In the genomic region with DNA sequence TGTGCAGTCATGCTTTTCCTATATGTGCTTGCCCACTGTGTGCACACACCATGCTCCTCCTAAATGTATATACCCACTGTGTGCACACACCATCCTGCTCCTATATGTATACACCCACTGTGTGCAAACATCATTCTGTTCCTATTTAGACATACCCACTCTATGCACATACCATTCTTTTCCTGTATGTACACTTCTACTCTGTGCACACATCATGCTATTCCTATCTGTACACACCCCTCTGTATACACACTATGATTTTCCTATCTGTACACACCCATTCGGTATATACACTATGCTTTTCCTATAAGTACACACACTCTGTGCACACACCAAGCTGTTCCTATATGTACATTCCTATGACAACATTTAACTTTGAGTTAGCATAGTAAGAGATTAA, we compare ENCODE assay signal across 12 mouse cellular contexts.
DNase-seq lines count a peak whose midpoint lies in the region; ATAC-seq lines count a peak whose summit lies in the region.
"Had no signal": no experiment of that assay in that cellular context is flagged by ENCODE, and none has a peak within 500 bp of the region (broad histone marks: within the 10 kb centered on the region; RNA-seq: fewer than 3 reads in every experiment).

No protein-coding gene starts in this region.

- no peak overlapping the region for H3K4me2 ChIP-seq in kidney, embryonic 16.5 days (replicated peaks; ENCODE audit: low read depth, low read length)
- no peak overlapping the region for H3K4me2 ChIP-seq in forebrain, embryonic 15.5 days (replicated peaks)
- H3K4me2 ChIP-seq in neural tube, embryonic 13.5 days: no peak overlapping the region
- H3K4me2 ChIP-seq: heart, embryonic 12.5 days had no signal

- 0 out of 2 replicates have a peak, but pooled peaks cover 3% of the 10 kb centered on the region for H3K9me3 ChIP-seq in kidney, embryonic 16.5 days (ENCODE audit: low read length)
- H3K9me3 ChIP-seq in forebrain, embryonic 15.5 days: no peaks in the 10 kb centered on the region
- no peaks in the 10 kb centered on the region for H3K9me3 ChIP-seq in limb, embryonic 10.5 days (replicated peaks)
- H3K9me3 ChIP-seq in neural tube, embryonic 13.5 days: no peaks in the 10 kb centered on the region
- H3K9me3 ChIP-seq: heart, embryonic 12.5 days had no signal

- peaks cover 39% of the 10 kb centered on the region for H3K4me1 ChIP-seq in kidney, embryonic 16.5 days (ENCODE audit: insufficient read depth, low read length)
- peaks cover 19% of the 10 kb centered on the region for H3K4me1 ChIP-seq in forebrain, embryonic 15.5 days
- H3K4me1 ChIP-seq in limb, embryonic 10.5 days: peaks cover 37% of the 10 kb centered on the region
- peaks cover 29% of the 10 kb centered on the region for H3K4me1 ChIP-seq in neural tube, embryonic 13.5 days (replicated peaks)

- 83% methylated on average over 1 of the region's 1 CpGs for WGBS in kidney, embryonic 16.5 days
- 93% methylated on average over 1 of the region's 1 CpGs for WGBS in forebrain, embryonic 15.5 days
- 96% methylated on average over 1 of the region's 1 CpGs for WGBS in limb, embryonic 10.5 days
- 94% methylated on average over 1 of the region's 1 CpGs for whole genome bisulfite sequencing in neural tube, embryonic 13.5 days

- no peaks in the 10 kb centered on the region for H3K27me3 ChIP-seq in kidney, embryonic 16.5 days (ENCODE audit: insufficient read depth, low read length)
- H3K27me3 ChIP-seq in forebrain, embryonic 15.5 days: no peaks in the 10 kb centered on the region
- H3K27me3 ChIP-seq in limb, embryonic 10.5 days (ENCODE audit: low read depth, poor library complexity, severe bottlenecking): no peaks in the 10 kb centered on the region
- no peaks in the 10 kb centered on the region for H3K27me3 ChIP-seq in neural tube, embryonic 13.5 days
- H3K27me3 ChIP-seq: heart, embryonic 12.5 days; Patski had no signal

- no peaks in the 10 kb centered on the region for H3K36me3 ChIP-seq in kidney, embryonic 16.5 days (ENCODE audit: insufficient read depth, low read length)
- no peaks in the 10 kb centered on the region for H3K36me3 ChIP-seq in forebrain, embryonic 15.5 days
- no peaks in the 10 kb centered on the region for H3K36me3 ChIP-seq in limb, embryonic 10.5 days
- H3K36me3 ChIP-seq in neural tube, embryonic 13.5 days: no peaks in the 10 kb centered on the region
- H3K36me3 ChIP-seq: heart, embryonic 12.5 days had no signal

- no peak for DNase-seq in kidney, postnatal 25 days
- no peak for DNase-seq in limb, embryonic 10.5 days (ENCODE audit: low spot score)
- no peak for DNase-seq in spleen, postnatal 36 days (ENCODE audit: low spot score in 2 of 2)
- no peak for DNase-seq in frontal cortex, postnatal 25 days (ENCODE audit: low spot score in 2 of 2)
- DNase-seq in cerebellum, postnatal 36 days: no peak
- DNase-seq: adrenal gland, postnatal 10 days; lung, adult 2 months had no signal

- H3K27ac ChIP-seq in kidney, embryonic 16.5 days (ENCODE audit: low read length): peak overlapping the region; percentile 92; the same call in 1 of the 2 replicates
- no peak overlapping the region for H3K27ac ChIP-seq in forebrain, embryonic 15.5 days (replicated peaks)
- H3K27ac ChIP-seq in limb, embryonic 10.5 days: peak overlapping the region; percentile 86; the same call in 1 of the 2 replicates
- H3K27ac ChIP-seq in neural tube, embryonic 13.5 days (replicated peaks): peak overlapping the region; percentile 89; the same call in 1 of the 2 replicates

- no peak overlapping the region for H3K4me3 ChIP-seq in kidney, embryonic 16.5 days (ENCODE audit: low read length)
- H3K4me3 ChIP-seq in forebrain, embryonic 15.5 days: no peak overlapping the region
- no peak overlapping the region for H3K4me3 ChIP-seq in limb, embryonic 10.5 days
- no peak overlapping the region for H3K4me3 ChIP-seq in neural tube, embryonic 13.5 days
- H3K4me3 ChIP-seq: heart, embryonic 12.5 days had no signal

- H3K9ac ChIP-seq in kidney, embryonic 16.5 days (replicated peaks; ENCODE audit: low read length): no peak overlapping the region
- no peak overlapping the region for H3K9ac ChIP-seq in forebrain, embryonic 15.5 days (replicated peaks)
- peak overlapping the region; percentile 2; the same call in 1 of the 2 replicates for H3K9ac ChIP-seq in neural tube, embryonic 13.5 days
- H3K9ac ChIP-seq: heart, embryonic 12.5 days had no signal

- peak; percentile 20 for ATAC-seq in kidney, embryonic 16.5 days (ENCODE audit: low FRiP score, low TSS enrichment)
- ATAC-seq in forebrain, embryonic 15.5 days (replicated peaks): peak; percentile 54
- ATAC-seq in neural tube, embryonic 13.5 days (ENCODE audit: low read depth): no peak
